Mouse (Mus musculus): Measurements from ENCODE around the gene Als2cr12.
A peak's percentile ranks its signal among the peaks of the same experiment; 100 is the strongest.
"Not testable (repeated sequence)": the region's sequence is repeated elsewhere in the genome, so short reads cannot be mapped to it uniquely, and the experiment has no call there.

The Als2cr12 gene

DNA sequence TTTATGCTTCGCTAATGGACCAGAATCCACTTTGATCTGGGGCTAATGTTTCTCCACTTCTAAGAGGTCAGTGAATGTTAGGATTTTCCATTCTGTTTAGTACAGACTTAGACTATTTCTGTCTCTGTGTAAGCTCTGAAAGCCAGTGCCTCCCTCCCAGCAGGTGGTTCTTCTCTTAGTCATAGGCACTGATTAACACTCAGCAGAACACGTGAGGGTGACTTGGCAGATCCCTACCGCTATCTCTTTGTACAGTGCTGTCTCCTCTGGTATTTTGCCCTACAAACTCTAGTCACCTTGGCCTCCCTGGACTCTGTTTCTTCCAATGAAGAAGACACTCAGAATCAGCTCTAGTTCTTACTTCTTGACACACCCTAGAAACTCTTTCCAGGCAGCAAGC, 81.4 kb downstream of the Als2cr12 start:
- DNase-seq (ENCODE audit: low read depth, low spot score): peak; percentile 62

DNA sequence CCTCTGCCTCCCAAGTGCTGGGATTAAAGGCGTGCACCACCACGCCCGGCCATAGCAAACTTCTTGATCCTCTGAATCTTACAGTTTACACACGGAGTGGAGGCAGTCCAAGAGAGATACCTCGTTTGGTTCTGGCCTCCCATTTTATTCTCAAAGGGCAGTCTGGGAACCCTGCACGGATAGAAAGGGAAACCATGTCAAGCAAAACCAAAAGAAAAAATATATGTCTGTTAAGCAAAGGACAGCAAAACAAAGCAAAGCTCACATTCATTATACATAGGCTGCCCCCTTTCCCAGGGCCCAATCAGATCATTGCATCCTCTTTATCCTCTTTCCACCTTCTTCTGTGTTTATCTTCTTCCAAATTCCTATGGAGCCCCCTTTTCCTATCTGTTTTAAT, 82.0 kb downstream of the Als2cr12 start:
- peak; percentile 76 for DNase-seq (ENCODE audit: low read depth, low spot score)

DNA sequence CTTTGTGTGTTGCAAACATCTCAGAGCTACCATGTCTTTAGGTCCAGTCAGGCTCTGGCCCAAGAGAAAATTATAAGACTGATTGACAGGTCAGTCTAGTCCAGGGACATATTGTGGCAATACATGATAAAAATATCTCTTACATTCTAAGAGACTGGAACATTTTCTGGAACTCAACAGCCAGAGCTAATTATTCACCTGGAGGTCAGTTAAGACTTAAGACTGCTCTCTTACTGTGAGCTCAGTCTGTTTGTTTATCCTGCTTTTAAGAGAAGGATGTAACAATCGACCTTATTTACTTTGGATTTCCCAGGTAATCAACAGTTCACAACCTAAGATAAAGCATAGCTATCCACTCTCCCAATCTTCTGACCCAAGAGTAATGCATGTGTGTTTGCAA, 85.2 kb downstream of the Als2cr12 start:
- no peak for DNase-seq (ENCODE audit: low read depth, low spot score)

DNA sequence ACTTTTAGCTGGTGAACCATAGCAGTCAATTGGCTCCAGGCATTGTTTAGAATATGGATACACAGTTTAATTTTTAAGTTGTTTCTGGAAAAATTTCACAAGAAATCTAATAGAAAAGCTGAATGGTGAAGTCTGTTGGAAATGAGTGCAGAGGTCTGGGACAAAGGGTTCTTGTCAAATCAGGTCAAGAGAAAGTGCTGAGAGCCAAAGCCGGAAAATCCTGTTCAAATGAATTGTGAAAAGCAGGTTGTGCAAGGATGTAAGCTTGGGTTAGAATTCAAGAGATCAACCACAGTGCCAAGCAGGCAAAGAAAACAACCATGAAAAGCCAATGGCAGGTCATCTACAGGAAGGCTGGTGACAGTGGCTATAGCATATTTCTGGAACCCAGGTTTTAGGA, 85.6 kb downstream of the Als2cr12 start:
- no peak for DNase-seq (ENCODE audit: low read depth, low spot score)

DNA sequence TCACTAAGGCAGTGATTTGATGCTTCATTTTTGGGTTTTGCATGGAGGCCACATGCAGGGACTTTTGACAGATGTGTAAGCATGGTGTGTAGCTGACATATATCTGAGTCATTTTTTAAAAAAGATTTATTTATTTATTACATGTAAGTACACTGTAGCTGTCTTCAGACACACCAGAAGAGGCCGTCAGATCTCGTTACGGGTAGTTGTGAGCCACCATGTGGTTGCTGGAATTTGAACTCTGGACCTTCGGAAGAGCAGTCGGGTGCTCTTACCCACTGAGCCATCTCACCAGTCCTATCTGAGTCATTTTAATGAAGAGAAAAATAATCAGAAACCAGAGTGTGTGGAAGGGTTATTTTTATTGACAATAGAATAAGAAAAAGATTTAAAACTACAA, 86.2 kb downstream of the Als2cr12 start:
- DNase-seq (ENCODE audit: low read depth, low spot score): not testable (repeated sequence)

DNA sequence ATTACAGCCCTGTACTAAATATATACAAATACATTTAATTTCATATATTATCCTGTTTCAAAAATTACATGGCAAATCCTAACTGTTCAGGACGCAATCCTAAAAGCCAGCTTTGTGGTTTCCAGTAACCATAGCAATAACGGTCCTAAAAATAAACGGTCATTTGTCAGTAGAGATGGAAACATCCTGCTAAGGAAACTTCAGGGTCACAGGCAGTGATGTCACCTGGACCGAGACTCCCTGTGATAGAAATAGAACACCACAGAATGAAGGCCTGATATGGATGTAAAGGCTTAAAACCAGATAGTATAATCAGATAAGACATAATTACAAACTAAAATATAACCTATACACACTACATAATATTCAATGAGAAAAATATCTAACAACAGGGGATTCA, 92.1 kb downstream of the Als2cr12 start:
- DNase-seq (ENCODE audit: low read depth, low spot score): no peak

DNA sequence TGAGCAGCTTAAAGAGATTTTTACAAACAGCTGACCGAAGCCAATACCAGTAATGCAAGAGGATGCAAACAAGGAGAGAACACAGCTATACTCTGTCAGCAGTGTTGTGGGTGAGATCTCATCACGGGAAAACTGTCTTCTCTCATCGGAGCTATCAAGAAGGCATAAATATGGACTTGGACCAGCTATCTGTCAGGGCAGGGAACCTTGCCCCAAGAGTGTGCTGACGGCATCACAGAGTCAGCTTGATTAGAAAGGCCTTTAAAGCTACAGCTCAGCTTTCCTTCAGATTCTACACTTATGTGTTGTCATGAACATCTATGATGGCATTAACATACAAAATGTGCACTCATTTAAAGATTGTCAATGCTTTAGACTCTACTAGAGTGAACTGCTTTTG, 93.1 kb downstream of the Als2cr12 start:
- no peak for DNase-seq (ENCODE audit: low read depth, low spot score)

Data from R1 (cell line).